Mouse (Mus musculus): ENCODE measurements around the gene Primpol. TPM values are rescaled to one million over a fixed set of nuclear protein-coding genes. Genes with fewer than 3 reads are reported as not detected.

Gene Primpol
- polyA plus RNA-seq (2015; fragmentation: Illumina TruSeq; extraction: RNeasy Lipid Tissue Mini Kit (QIAGEN cat#74804); ENCODE audit: insufficient read depth, low read depth, low replicate concordance): 1.3 TPM

DNA sequence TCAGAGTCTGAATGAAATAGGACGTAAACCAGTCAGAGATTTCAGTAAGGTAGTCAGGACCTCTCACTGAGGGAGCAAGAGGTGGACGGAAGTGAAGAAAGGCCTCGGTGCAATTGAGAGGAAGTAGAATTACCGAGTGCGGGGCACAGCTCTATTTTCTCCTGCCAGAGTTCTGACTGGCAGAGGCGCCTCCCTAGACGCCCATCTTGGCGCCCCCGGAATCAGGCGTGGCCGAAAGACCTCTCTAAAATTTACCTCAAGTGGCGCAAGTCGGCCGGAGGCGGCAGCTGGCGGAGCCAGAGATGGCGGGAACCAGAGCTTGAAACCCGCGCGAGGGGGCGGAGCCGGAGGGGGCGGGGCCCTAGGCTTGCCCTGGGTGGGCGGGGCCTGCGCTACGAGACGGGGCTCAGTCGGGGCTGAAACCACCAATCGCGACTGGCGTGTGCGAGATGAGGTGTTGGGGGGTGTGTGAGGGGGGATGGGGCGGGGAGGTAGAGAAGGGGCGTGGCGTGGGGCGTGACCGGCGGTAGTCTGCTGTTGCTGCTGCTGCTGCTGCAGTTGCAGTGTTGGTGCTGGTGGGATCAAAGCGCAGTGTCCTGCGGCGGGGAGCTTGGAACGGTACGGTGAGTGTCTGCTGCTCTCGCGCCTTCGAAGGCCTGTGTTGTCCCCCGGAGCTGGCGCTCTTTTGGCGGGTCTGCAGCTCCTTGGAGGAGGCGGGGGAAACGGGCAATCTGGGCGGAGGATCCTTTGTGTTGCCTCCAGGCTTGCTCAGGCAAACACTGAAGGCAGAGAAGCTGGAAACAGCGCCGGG, at the start of gene Primpol, which contains the start of gene Casp3:
Gene Primpol, minus strand, starts transcription at position 334 of the 811 bp plus-strand sequence.
Gene Casp3, plus strand, starts transcription at position 413 of the 811 bp plus-strand sequence.

DNA sequence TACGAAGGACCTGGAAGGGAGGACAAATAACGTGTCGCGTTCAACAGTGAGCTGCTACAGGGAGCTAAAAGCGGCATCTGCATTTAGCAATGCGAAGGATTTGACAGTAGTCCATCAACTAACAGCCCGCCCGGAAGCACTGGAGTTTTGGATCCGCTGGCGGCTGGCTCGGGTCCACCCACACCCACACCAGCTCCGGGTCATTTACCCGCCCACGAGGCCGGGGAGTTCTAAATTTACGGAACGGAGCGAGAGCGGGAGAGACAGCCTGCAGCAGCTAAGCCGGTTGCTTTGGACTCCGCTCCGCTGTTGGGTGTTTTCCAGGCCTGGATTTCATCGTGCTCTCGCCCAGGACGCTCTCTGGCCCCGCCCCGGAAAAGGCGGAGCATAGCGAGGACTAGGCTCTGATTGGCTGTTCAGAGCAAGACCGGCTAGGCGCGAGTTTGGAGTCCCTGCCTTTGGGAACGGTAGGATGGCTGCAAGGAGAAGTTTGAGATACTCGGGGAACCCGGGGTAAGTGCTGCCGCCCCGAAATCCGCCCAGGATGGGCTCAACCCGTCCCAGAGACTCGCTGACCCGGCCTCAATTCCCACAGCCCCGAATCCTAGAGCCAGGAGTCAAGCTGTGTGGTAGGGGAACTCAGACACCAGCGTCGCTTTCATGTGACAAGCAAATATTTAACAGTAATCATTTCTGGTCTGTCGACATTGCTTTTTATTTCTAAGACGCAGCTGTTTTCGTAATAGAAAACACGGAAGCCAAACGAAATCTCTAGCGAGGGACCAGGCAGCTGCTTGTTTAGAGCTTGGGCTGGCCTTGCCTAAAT, 65.2 kb downstream of the Primpol start, which contains the start of gene Cenpu:
Gene Cenpu, plus strand, starts transcription at position 414 of the 826 bp plus-strand sequence.

Other genes with a start within 250 kb of the Primpol start
- 9.1 TPM for gene Acsl1, start 146.2 kb downstream of the Primpol start, polyA plus RNA-seq (2015; fragmentation: Illumina TruSeq; extraction: RNeasy Lipid Tissue Mini Kit (QIAGEN cat#74804); ENCODE audit: insufficient read depth, low read depth, low replicate concordance)
- 0.74 TPM for gene Cenpu, start 65.2 kb downstream of the Primpol start, polyA plus RNA-seq (2015; fragmentation: Illumina TruSeq; extraction: RNeasy Lipid Tissue Mini Kit (QIAGEN cat#74804); ENCODE audit: insufficient read depth, low read depth, low replicate concordance)
- gene Casp3, start 79 bp upstream of the Primpol start, polyA plus RNA-seq (2015; fragmentation: Illumina TruSeq; extraction: RNeasy Lipid Tissue Mini Kit (QIAGEN cat#74804); ENCODE audit: insufficient read depth, low read depth, low replicate concordance): 3.5 TPM
- 7.0 TPM for gene Irf2, start 122.5 kb upstream of the Primpol start, polyA plus RNA-seq (2015; fragmentation: Illumina TruSeq; extraction: RNeasy Lipid Tissue Mini Kit (QIAGEN cat#74804); ENCODE audit: insufficient read depth, low read depth, low replicate concordance)